ENCODE assay signal across 12 mouse cellular contexts in the genomic region with DNA sequence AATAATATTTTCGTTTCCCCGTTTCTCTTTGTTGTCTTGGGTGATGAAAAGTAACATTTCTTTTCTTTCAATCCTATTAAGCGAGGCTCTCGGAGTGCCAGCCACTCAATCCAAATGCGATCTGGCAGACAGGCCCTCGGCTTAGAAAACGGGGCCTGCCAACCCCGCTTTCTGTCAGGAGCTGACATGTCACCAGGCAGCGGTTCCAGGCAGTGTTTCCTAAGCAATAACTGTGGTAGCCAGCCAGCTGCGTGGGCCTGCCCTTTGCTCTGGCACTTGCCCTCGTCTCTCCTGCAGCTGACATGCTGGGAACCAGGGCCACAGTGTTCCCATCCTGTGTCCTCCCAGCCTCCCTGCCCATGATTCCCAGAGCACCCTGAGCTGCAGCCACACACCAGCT.
A peak's percentile ranks its signal among the peaks of the same experiment; 100 is the strongest.
DNase-seq lines count a peak whose midpoint lies in the region; ATAC-seq lines count a peak whose summit lies in the region.
"Had no signal": no experiment of that assay in that cellular context is flagged by ENCODE, and none has a peak within 500 bp of the region (broad histone marks: within the 10 kb centered on the region; RNA-seq: fewer than 3 reads in every experiment).

No protein-coding gene starts in this region.

- DNase-seq in cerebellum, postnatal 10 days: peak; percentile 64 to 75
- no peak for DNase-seq in cerebellum, adult 11 months
- peak; percentile 59 to 62 for DNase-seq in right cerebral cortex, postnatal 10 days (ENCODE audit: low spot score in 2 of 2)
- DNase-seq in right cerebral cortex, postnatal 14 days: no peak
- peak; percentile 67 for DNase-seq in hindbrain, embryonic 14.5 days (ENCODE audit: low spot score)
- no peak for DNase-seq in embryo, embryonic 11 days
- no peak for DNase-seq in thymus, postnatal 36 days
- DNase-seq: spleen, adult 18-20 months had no signal

- no peaks in the 10 kb centered on the region for H3K9me3 ChIP-seq in hindbrain, embryonic 14.5 days (ENCODE audit: control insufficient read depth, low read length)
- H3K9me3 ChIP-seq: liver, embryonic 12.5 days had no signal

- no peaks in the 10 kb centered on the region for H3K36me3 ChIP-seq in hindbrain, embryonic 14.5 days (replicated peaks; ENCODE audit: control insufficient read depth, insufficient read depth)
- H3K36me3 ChIP-seq: liver, embryonic 12.5 days had no signal

- H3K4me2 ChIP-seq in hindbrain, embryonic 14.5 days (replicated peaks): no peak overlapping the region
- H3K4me2 ChIP-seq: liver, embryonic 12.5 days had no signal

- WGBS in hindbrain, embryonic 14.5 days: 32% methylated on average over 11 of the region's 11 CpGs

- peaks cover 50% of the 10 kb centered on the region for H3K4me1 ChIP-seq in hindbrain, embryonic 14.5 days (replicated peaks; ENCODE audit: control insufficient read depth, insufficient read depth, low read length)
- H3K4me1 ChIP-seq: liver, embryonic 12.5 days had no signal

- ATAC-seq in hindbrain, embryonic 14.5 days (ENCODE audit: low FRiP score): no peak
- ATAC-seq in megakaryocyte-erythroid progenitor cell, adult 5-6 weeks (replicated peaks; ENCODE audit: low FRiP score, low TSS enrichment, poor library complexity, severe bottlenecking): no peak
- ATAC-seq: liver, embryonic 12.5 days; Patski had no signal

- H3K9ac ChIP-seq in hindbrain, embryonic 14.5 days: no peak overlapping the region
- H3K9ac ChIP-seq: liver, embryonic 12.5 days had no signal

- no peaks in the 10 kb centered on the region for H3K27me3 ChIP-seq in hindbrain, embryonic 14.5 days (ENCODE audit: control insufficient read depth, insufficient read depth, low read length)
- H3K27me3 ChIP-seq: liver, embryonic 12.5 days had no signal

- peak overlapping the region; percentile 80 for H3K27ac ChIP-seq in hindbrain, embryonic 14.5 days
- H3K27ac ChIP-seq: liver, embryonic 12.5 days had no signal

- H3K4me3 ChIP-seq in hindbrain, embryonic 14.5 days (replicated peaks; ENCODE audit: low read length): no peak overlapping the region
- H3K4me3 ChIP-seq: liver, embryonic 12.5 days; myocyte had no signal

Comparison
In these comparisons a context has a peak if more than half of its experiments do, and no peak if none do; other contexts are left out.
1. DNase-seq: peak in cerebellum, postnatal 10 days (2 of 2), right cerebral cortex, postnatal 10 days (2 of 2) and hindbrain, embryonic 14.5 days (single experiment); none in cerebellum, adult 11 months (single experiment), right cerebral cortex, postnatal 14 days (single experiment), embryo, embryonic 11 days (single experiment) and thymus, postnatal 36 days (0 of 2).